Mouse (Mus musculus): ENCODE measurements around the gene Ube2r2. TPM values are rescaled to one million over a fixed set of nuclear protein-coding genes. Genes with fewer than 3 reads are reported as not detected.

Gene Ube2r2
- polyA plus RNA-seq, 1 experiment, result 37.7 TPM

DNA sequence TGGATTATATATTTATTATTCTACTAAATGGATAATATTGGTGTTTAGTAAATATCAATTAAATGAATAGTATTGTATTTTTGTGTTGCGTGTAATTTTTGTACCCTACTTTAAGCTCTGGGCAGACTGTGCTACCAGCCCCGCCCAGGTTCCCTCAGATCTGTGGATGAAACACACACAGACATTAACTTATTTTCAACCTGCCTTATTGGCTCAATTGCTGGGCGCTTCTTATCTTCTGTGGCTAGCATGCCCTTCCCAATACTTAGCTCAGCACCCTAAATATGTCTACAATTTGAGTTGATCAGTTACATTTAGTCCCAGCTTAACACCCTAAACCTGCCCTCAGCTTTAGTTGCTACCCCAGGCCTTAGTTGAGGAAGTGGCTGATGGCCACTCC lies 25.7 kb downstream of the Ube2r2 start:
- no peak overlapping the region for H3K4me3 ChIP-seq (replicated peaks; ENCODE audit: extremely low read depth, low read depth, low read length)
- WGBS, result over 99% methylated on average over 3 of the region's 3 CpGs
- H3K4me1 ChIP-seq (ENCODE audit: control insufficient read depth, insufficient read depth, low read length), result peaks cover 8% of the 10 kb centered on the region

DNA sequence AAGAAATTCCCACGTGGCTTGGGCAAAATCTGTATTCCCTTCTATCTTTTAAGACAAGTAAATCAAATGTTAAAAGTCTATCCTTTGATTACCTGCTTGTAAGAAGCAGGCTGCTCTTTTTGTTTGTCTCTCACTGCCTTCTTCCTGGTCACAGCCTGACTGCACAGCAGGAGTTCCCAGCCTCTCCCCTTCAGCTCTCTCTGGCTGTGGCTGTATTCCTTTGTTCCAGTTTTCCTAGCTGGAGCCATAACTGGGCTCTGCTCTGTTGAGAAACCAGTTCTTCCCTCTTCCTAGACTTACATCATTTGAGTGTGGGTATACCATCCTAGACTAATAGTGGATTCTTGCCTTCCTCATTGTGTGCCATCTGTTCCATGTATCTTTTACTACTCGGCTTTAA lies 29.4 kb downstream of the Ube2r2 start:
- Histone ChIP-seq H3K4me1 (ENCODE audit: control insufficient read depth, insufficient read depth, low read length) (no peaks in the 10 kb centered on the region), H3K4me3 (replicated peaks; ENCODE audit: extremely low read depth, low read depth, low read length) (no peak overlapping the region)
- TF ChIP-seq POLR2A (IDR thresholded peaks at IDR 0.05; ENCODE audit: borderline replicate concordance, extremely low read depth, low read depth, low read length) (no peak), CTCF (IDR thresholded peaks at IDR 0.05; ENCODE audit: insufficient read depth, low read length) (no peak)
- no peak for DNase-seq
- WGBS, result 34% methylated on average over 2 of the region's 2 CpGs

More for the DNA sequence above, 25.7 kb downstream of the Ube2r2 start:
- no peak for DNase-seq
- TF ChIP-seq CTCF (IDR thresholded peaks at IDR 0.05; ENCODE audit: insufficient read depth, low read length) (no peak), POLR2A (IDR thresholded peaks at IDR 0.05; ENCODE audit: borderline replicate concordance, extremely low read depth, low read depth, low read length) (no peak)

DNA sequence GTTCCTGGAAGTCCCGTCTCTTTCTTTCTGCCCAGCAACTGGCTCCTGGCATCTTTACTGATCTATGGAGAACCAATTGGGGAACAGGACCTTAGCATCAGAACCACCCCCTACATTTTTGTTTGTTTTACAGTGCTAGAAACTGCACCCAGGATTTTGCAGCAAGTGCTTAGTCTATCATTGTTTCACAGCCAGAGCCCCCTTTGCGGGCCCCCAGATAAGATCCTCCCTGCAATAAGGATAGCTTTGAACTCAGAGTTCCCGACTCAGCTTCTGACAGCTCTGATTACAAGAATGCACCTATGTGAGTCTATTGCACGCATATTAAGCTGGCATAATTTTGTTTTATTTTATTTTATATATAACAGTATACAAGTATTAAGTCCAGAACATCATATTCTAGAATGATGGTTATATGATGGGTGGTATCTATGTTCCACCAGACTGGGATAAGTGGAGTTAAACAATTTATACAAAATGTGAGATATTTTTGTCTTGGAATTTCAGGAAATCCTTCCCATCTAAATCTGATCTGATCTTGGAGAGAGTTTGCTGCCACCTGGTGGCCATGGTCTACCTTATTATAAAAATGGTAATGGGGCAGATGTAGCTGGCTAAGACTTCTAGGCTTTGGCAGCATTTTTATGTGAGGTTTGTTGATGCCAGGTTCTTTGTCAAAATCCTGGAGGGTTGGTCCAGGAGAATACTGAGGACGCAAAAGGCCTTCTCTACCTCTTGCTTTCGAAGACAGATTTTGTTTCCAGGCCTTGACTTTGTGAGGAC lies 30.3 kb downstream of the Ube2r2 start:
- H3K4me1 ChIP-seq (ENCODE audit: control insufficient read depth, insufficient read depth, low read length), result no peaks in the 10 kb centered on the region
- 55% methylated on average over 6 of the region's 6 CpGs for WGBS
- peak; percentile 33; the same call in 1 of the 2 replicates for TF ChIP-seq CTCF (IDR thresholded peaks at IDR 0.05; ENCODE audit: insufficient read depth, low read length)
- no peak for TF ChIP-seq POLR2A (IDR thresholded peaks at IDR 0.05; ENCODE audit: borderline replicate concordance, extremely low read depth, low read depth, low read length)
- no peak overlapping the region for H3K4me3 ChIP-seq (replicated peaks; ENCODE audit: extremely low read depth, low read depth, low read length)
- peak; percentile 72 for DNase-seq

DNA sequence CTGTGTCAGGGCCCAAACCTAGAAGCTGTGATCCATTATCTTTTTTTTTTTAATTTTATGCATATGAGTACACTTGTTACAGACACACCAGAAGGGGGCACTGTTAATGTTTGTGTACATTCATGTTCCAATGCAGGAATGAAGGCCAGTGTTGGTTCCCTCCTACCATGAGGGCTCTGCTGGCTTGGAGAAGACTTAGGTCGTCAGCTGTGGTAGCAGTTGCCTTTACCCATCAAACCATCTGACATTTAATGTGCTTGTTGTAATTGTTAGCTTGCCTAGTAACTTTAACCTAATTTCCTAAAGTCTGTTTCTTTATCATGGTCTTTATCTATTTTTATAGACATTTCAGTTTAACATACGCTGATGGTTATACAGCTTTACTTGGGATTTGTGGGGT lies 35.4 kb downstream of the Ube2r2 start:
- TF ChIP-seq POLR2A (IDR thresholded peaks at IDR 0.05; ENCODE audit: borderline replicate concordance, extremely low read depth, low read depth, low read length), result no peak
- TF ChIP-seq CTCF (IDR thresholded peaks at IDR 0.05; ENCODE audit: insufficient read depth, low read length), result no peak
- WGBS, result 83% methylated on average over 2 of the region's 2 CpGs
- no peaks in the 10 kb centered on the region for H3K4me1 ChIP-seq (ENCODE audit: control insufficient read depth, insufficient read depth, low read length)
- H3K4me3 ChIP-seq (replicated peaks; ENCODE audit: extremely low read depth, low read depth, low read length), result no peak overlapping the region
- DNase-seq, result no peak

DNA sequence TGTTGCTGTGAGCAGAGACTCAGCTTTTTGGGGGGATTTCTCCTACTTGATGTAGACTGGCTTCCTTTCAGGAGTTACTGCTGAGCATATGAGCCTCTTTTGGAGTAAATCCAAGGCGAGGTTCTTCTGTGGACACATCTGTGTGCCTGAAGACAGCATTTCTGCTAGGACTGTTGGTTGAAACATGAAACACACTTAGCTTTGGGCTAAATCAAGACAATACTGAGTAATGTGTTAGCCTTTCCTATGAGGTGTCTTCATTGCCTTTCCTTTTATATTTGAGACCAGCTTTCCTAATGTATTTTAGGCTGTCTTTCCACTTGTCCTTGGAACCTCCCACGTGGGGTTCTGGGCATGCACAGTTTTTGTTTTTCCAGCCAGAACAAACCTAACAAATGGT lies 39.1 kb downstream of the Ube2r2 start:
- Histone ChIP-seq H3K4me3 (replicated peaks; ENCODE audit: extremely low read depth, low read depth, low read length) (no peak overlapping the region), H3K4me1 (ENCODE audit: control insufficient read depth, insufficient read depth, low read length) (peaks cover 1% of the 10 kb centered on the region; the same call in 1 of the 2 replicates)
- TF ChIP-seq CTCF (IDR thresholded peaks at IDR 0.05; ENCODE audit: insufficient read depth, low read length) (no peak), POLR2A (IDR thresholded peaks at IDR 0.05; ENCODE audit: borderline replicate concordance, extremely low read depth, low read depth, low read length) (no peak)
- no peak for DNase-seq
- WGBS, result 77% methylated on average over 2 of the region's 2 CpGs

DNA sequence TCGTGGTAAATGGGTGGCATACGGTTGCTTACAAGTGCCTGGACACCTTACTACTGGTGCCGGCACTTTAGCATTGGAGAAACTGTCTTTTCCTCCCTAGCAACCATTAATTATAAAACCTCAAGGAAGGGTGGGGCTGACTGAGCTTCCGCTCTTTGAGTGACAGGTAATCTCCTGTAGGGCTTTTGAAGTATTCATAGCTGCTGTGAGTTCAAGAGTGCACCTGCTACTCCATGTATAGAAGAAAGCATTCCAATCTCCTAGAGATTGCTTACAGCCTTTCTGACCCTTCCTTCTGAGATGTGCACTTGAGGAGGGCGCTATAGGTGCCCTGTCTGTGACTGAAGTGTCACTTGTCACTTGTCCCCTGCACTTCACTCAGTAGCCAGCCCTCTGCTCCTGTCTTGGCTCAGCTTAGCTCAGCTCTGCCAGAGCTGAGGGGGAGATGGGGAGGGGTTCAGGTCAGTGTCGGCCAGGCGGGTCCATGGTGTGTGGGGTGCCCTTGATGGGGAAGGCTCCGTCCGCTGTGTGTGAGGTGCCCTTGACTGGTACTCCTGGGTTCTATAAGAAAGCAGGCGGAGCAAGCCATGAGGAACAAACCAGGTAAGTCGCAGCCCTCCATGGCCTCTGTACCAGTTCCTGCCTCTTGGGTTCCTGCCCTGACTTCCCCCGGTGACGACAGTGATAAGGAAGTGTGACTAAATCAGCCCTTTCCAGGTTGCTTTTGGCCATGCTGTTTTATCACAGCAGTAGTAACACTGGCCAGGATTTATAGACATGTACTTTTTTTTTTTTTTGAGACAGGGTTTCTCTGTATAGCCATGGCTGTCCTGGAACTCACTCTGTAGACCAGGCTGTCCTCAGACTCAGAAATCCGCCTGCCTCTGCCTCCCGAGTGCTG lies 44.5 kb downstream of the Ube2r2 start:
- TF ChIP-seq CTCF (IDR thresholded peaks at IDR 0.05; ENCODE audit: insufficient read depth, low read length) (no peak), POLR2A (IDR thresholded peaks at IDR 0.05; ENCODE audit: borderline replicate concordance, extremely low read depth, low read depth, low read length) (no peak)
- peaks cover 3% of the 10 kb centered on the region; the same call in 1 of the 2 replicates for H3K4me1 ChIP-seq (ENCODE audit: control insufficient read depth, insufficient read depth, low read length)
- no peak for DNase-seq
- 57% methylated on average over 15 of the region's 15 CpGs for WGBS
- no peak overlapping the region for H3K4me3 ChIP-seq (replicated peaks; ENCODE audit: extremely low read depth, low read depth, low read length)

DNA sequence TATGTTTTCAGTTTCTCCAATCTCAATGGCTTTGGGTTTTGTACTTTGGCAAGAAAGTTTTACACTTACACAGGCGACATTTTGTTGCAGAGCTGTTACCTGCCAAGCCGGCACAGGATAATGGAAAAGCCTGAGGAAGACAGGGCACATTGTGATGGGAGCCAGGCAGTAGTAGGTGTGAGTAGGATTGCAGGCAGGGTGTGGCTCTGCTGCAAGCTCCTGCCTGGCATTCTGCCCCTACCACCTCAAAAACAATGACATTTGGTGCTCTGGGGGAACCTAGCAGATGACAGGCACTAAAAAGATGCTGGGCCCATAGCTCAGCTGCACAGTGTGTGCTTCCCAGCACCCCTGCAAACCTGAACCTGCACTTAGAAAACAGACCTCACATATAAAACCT lies 54.3 kb downstream of the Ube2r2 start:
- H3K4me1 ChIP-seq (ENCODE audit: control insufficient read depth, insufficient read depth, low read length), result no peaks in the 10 kb centered on the region; the same call in 1 of the 2 replicates
- DNase-seq, result no peak
- no peak for TF ChIP-seq POLR2A (IDR thresholded peaks at IDR 0.05; ENCODE audit: borderline replicate concordance, extremely low read depth, low read depth, low read length)
- TF ChIP-seq CTCF (IDR thresholded peaks at IDR 0.05; ENCODE audit: insufficient read depth, low read length), result no peak
- WGBS, result 86% methylated on average over 2 of the region's 2 CpGs
- no peak overlapping the region for H3K4me3 ChIP-seq (replicated peaks; ENCODE audit: extremely low read depth, low read depth, low read length)

DNA sequence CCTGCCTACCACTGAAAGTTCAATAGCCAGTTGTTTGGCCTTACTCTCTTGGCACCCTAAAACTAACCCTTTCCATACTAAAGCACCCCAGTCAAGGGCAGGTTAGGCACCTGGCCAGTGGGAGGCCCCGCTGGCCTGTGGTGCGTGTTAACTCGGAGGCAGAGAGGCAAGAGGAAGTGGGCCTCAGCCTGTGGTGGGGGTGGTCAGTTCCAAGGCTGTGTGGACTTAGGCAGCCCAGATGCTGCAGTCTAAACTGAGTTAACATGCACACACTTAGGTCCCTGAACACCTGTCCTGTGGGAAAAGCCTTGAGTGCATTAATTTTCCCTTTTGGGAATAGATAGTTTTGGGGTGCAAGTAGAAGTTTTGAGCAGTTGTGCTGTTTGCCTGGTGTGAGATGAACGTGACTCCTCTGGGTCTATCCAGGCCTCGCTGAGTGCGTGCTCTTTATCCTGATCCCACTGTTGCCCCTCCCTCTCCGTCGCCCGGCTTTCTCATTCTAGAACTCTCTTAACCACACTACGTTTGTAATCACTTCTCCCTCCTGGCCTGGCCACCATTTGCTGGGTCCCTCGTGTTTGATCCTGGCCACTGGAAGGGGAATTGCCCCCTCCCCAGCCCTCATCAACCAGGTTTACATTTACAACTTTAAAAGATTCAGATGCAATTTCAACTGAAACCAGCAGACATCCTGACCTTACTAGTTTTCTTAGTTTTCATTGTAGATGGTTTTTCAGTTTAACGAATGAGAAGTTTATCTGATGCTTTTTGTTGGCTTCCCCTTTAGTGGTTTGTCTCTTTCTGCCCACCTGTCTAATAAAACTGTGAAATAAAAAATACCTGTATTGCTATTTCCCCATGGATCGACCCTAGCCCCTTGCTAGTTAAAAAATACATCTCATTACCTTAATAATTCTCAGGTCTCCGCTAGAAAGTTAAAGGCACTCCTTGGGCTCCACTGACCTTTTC lies 57.3 kb downstream of the Ube2r2 start:
- peaks cover 4% of the 10 kb centered on the region; the same call in 1 of the 2 replicates for H3K4me1 ChIP-seq (ENCODE audit: control insufficient read depth, insufficient read depth, low read length)
- no peak for TF ChIP-seq POLR2A (IDR thresholded peaks at IDR 0.05; ENCODE audit: borderline replicate concordance, extremely low read depth, low read depth, low read length)
- no peak for TF ChIP-seq CTCF (IDR thresholded peaks at IDR 0.05; ENCODE audit: insufficient read depth, low read length)
- no peak overlapping the region for H3K4me3 ChIP-seq (replicated peaks; ENCODE audit: extremely low read depth, low read depth, low read length)
- DNase-seq, result no peak
- WGBS, result 61% methylated on average over 14 of the region's 14 CpGs
